Mouse (Mus musculus): ENCODE measurements around the gene Mgme1.

Gene Mgme1

GRCm38 (mm10) chr2:144264398-144265119 lies 5.9 kb upstream of the Mgme1 start:
- peak; percentile 38 for DNase-seq (ENCODE audit: low read depth, low spot score)

DNA sequence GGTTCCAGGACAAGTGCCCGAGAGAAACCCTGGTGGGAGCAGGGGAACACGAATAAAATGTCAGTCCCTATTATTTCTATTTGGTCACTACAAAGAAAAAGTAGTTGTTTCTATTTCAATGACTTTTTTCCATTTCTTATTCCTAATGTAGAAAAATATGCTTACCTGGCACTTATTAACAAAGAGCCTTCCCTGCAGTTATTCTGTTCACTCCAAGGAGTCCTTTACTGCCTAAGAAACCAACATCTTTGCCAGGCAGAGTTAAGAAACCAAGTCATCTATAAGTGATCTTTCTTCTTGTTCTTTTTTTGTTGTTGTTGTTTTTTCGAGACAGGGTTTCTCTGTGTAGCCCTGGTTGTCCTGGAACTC lies 5.4 kb upstream of the Mgme1 start:
- DNase-seq (ENCODE audit: low read depth, low spot score): no peak

GRCm38 (mm10) chr2:144265916-144266683 lies 4.4 kb upstream of the Mgme1 start:
- DNase-seq (ENCODE audit: low read depth, low spot score): peak; percentile 20

DNA sequence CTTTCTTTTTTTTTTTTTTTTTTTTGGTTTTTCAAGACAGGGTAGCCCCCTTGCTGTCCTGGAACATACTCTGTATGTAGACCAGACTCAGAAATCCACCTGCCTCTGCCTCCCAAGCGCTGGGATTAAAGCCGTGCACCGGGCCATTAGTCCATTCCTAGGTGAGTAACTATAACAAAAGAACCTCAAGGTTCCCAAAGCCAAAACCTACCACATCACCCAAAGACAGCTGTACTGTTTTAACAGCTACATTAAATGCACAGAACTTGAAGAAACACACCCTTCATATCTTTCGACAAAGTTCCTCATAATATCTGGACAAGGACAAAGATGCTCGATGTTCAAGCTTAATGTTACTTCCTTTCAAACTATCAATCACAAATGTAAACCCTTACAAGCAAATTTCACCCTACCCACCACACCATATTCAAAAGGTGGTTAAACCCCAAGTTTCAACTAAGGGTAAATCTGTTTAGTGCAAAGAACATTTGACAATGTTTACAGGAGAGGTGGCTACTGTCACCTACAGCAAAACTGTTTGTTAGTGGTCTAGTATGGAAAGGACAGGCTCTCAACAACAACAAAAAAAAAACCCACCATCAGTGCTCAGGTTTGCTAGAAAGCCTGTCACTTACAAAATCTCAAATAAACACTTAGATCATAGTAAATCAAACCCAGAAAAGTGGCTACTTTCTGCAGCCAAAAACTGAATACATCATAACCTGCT lies 3.3 kb upstream of the Mgme1 start:
- DNase-seq (ENCODE audit: low read depth, low spot score): no peak

DNA sequence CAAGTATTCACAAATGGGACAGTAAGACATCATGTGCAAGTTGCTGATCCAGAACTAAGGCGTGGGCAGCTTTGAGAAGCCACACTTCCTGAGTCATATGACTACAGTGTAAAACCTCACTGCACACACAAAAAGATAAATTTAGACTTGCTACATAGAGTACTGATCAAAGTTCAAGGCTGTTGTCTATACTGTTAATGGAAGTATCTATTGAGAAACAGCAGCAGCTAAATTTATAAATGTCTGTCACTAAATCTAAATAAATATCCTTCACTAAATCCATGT lies 2.8 kb upstream of the Mgme1 start:
- DNase-seq (ENCODE audit: low read depth, low spot score): peak; percentile 79

- no peak for DNase-seq (ENCODE audit: low read depth, low spot score)
Measured at GRCm38 (mm10) chr2:144268446-144269305, 1.8 kb upstream of the Mgme1 start.

- peak; percentile 27 for DNase-seq (ENCODE audit: low read depth, low spot score)
Measured at GRCm38 (mm10) chr2:144269306-144269650, 1.2 kb upstream of the Mgme1 start.

DNA sequence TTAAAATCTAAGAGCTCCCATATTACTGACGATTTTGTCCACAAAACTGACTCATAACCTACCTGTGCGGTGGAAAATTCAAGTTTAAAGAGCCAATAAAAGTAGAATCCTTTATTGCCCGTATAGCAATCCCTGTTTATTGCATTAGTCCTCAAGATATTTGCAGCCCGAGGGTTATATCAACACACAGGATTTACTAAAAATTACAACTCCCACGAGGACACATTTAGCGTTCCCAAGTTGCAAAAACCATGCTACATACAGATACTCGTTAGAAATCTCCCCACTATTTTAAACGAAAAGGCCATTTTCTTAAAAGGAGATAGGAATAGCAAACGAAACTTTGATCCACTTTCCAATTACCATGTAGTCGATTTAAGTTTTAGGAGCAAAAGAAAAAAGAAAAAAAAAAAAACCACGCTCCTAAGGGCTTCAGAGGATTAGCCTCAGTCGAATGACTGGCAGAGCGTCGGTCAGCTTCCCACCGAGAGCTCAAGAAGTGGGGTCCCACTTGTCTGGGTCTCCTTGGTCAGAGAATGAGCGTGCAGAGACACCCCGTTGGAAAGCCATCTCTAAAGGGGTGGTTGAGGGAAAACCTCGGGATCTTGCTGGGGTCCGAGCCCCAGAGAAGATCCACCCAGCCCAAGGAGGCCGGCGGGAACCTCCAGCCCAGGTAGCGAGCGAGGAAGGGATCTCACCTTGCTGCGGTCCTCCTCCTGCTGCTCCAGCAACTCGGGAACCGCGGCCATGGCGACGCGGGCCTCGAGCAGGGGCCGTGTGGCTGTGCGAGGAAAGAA lies 586 bp upstream of the Mgme1 start:
- no peak for DNase-seq (ENCODE audit: low read depth, low spot score)

- DNase-seq (ENCODE audit: low read depth, low spot score): no peak
Measured at GRCm38 (mm10) chr2:144272088-144272487, 1.6 kb downstream of the Mgme1 start.

- DNase-seq (ENCODE audit: low read depth, low spot score): peak; percentile 31
Measured at GRCm38 (mm10) chr2:144274741-144275140, 4.3 kb downstream of the Mgme1 start.

- no peak for DNase-seq (ENCODE audit: low read depth, low spot score)
Measured at GRCm38 (mm10) chr2:144276885-144277284, 6.4 kb downstream of the Mgme1 start.

DNA sequence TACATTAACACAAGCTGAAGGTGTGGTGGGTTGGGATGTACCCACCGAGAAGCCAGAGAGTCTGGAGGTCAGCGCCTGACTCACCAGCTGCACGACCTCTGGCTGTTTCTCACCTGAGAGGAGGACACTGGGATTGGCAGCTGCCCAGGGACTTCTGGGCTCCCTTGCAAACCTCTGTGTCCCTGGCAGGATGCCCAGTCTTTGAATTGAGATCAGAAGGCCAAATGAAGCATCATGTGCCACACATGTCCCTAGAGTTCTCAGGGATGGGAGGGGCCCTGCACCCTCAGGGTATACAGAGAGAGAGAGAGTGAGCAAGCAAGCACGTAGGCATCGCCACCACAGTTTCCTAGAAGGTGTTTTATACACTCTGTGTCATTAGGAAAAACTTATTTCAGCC lies 9.3 kb downstream of the Mgme1 start:
- no peak for DNase-seq (ENCODE audit: low read depth, low spot score)

GRCm38 (mm10) chr2:144280568-144280967 lies 10.1 kb downstream of the Mgme1 start:
- DNase-seq (ENCODE audit: low read depth, low spot score): no peak

DNA sequence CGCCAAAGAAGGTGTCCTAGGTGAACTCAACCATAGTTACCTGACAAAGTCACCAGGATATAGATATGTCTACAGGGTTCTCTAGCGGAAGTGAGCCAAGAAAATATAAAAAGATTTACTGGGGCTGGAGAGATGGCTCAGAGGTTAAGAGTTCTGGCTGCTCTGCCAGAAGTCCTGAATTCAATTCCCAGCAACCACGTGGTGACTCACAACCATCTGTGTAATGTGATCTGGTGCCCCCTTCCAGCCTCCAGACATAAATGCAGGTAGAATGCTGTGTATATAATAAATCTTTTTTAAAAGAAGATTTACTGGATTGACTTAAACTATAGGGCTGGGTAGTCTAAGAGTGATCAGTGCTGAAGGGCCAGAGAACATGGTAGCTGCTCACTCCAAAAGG lies 11.0 kb downstream of the Mgme1 start:
- DNase-seq (ENCODE audit: low read depth, low spot score): no peak

GRCm38 (mm10) chr2:144290321-144290720 lies 19.9 kb downstream of the Mgme1 start:
- no peak for DNase-seq (ENCODE audit: low read depth, low spot score)

- DNase-seq (ENCODE audit: low read depth, low spot score): no peak
Measured at GRCm38 (mm10) chr2:144291600-144292305, 21.3 kb downstream of the Mgme1 start.

GRCm38 (mm10) chr2:144295145-144295735 lies 24.8 kb downstream of the Mgme1 start:
- DNase-seq (ENCODE audit: low read depth, low spot score): no peak

- DNase-seq (ENCODE audit: low read depth, low spot score): peak; percentile 47
Measured at GRCm38 (mm10) chr2:144299749-144300669, 29.5 kb downstream of the Mgme1 start.

- no peak for DNase-seq (ENCODE audit: low read depth, low spot score)
Measured at GRCm38 (mm10) chr2:144301101-144301500, 30.6 kb downstream of the Mgme1 start.

Measured in CD4-positive helper T cell, adult 2 months (primary cell).